Mouse (Mus musculus) right cerebral cortex, adult 2 months (tissue): Measurements from ENCODE around the gene Slc22a21.

ENCODE experiments used
- DNase-seq, 2 experiments: peaks; one replicate each; pipeline ENCODE4 v3.0.0; 2021 to 2022; ENCODE audit warnings: low spot score in 2 of 2

Slc22a21 gene

DNA sequence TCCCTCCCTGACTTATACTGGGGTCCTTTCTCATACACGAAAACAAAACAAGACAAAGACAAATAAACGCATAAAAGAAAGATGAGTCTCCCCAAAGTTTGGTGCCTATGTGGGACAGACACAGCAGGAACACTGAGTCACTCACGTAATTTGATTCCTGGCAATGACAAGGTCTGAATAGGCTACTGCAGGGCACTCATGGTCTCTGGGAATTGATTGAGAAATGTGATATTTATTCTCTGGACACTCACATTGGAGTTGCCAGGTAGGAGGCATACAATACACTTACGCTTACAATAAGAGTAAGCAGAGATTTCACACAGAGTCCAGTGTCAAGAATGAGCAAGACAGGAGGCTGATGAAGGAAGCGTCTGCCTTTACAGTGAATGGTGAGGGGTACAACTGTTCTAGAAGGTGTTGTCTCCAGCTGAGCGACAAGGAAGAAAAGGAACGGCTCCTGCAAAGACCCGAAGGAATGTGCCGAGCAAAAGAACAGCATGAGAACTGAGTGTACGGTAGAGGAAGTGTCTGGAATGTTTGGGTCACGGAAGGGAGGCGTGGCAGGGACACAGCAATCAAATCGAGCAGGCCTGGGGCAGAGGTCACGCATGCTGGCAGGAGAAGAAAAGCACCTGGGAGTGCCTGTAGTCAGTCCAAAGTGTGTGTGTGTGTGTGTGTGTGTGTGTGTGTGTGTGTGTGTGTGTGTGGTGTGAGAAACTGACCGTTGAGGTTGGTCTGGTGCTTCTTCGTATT is 76.2 kb downstream of the Slc22a21 start:
- no peak for DNase-seq

DNA sequence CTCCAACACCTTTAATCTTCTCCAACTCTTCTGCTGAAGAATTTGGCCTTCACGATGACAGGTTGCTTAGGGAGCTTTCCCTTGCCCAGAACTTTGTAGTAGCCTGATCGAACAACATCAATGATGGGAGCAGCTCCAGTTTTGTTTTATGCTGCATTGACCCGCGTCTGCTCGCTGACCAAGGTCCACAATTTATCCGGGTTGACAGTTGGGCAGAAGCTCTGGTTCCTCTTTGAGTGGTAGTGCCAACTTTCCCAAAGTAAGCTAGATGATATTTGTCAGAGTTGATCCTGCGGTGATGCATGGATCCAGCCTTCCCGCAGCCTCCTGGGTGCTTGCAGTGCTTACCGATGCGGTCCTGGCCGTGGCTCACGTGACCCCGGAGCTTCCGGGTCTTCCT is 77.4 kb downstream of the Slc22a21 start:
- DNase-seq, result no peak

DNA sequence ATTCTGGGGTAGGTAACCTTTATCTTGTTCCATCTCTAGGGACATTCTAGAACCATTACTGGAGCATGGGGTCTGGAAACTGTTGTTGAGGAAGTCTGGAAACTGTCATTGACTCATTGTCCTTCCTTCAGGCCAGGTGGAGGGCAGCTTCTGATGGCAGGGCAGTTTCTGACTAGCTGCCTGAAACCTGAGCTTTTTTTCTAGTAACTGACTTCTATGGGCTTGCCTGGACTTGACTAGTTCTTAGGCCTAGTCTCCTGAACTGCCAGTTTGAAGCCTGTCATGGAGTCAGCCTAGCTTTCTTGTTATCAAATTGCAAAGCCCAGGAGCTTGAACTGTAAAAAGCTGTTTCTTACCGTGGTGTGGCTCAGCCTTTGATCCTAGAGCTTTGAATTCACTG is 79.1 kb downstream of the Slc22a21 start:
- DNase-seq, result no peak

DNA sequence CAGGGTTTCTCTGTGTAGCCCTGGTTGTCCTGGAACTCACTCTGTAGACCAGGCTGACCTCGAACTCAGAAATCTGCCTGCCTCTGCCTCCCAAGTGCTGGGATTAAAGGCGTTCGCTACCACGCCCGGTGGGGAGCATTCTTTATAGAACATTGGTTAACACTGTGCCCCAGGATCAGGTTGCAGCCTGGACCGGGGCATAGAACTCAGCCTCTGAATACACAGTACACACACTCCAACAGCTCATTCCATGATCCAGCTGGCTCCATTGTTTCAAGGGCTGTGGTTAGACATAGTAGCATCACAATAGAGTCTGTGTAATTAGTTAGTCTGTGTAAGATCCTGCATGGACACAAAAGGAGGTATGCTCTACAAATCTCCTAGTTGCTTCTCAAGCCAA is 80.2 kb downstream of the Slc22a21 start:
- no peak for DNase-seq
